Mouse (Mus musculus) hindbrain, embryonic 16.5 days (tissue): ENCODE measurements around the gene Igsf3. TPM values are rescaled to one million over a fixed set of nuclear protein-coding genes. Genes with fewer than 3 reads are reported as not detected.

Source experiments
- polyA plus RNA-seq: library from polyadenylated mRNA; unstranded; fragments of >200 nt; fragmentation: Nextera tagmentation; extraction: Ambion mirVana; gene quantifications from 2 replicates; pipeline ENCODE4 v1.2.1, GENCODE M21; 2015

Gene Igsf3
- polyA plus RNA-seq, 1 experiment from 2014 or later, result 79.0 TPM

Other genes with a start within 250 kb of the Igsf3 start
- gene Cd2, start 89.1 kb upstream of the Igsf3 start, polyA plus RNA-seq, result 0.14 TPM in 1 of 2 replicates, not detected in the other
- 67.5 and 74.9 TPM in 2 replicates for gene Atp1a1, start 227.6 kb downstream of the Igsf3 start, polyA plus RNA-seq